Mouse (Mus musculus): ENCODE results near the gene Ehd1.

Gene Ehd1

DNA sequence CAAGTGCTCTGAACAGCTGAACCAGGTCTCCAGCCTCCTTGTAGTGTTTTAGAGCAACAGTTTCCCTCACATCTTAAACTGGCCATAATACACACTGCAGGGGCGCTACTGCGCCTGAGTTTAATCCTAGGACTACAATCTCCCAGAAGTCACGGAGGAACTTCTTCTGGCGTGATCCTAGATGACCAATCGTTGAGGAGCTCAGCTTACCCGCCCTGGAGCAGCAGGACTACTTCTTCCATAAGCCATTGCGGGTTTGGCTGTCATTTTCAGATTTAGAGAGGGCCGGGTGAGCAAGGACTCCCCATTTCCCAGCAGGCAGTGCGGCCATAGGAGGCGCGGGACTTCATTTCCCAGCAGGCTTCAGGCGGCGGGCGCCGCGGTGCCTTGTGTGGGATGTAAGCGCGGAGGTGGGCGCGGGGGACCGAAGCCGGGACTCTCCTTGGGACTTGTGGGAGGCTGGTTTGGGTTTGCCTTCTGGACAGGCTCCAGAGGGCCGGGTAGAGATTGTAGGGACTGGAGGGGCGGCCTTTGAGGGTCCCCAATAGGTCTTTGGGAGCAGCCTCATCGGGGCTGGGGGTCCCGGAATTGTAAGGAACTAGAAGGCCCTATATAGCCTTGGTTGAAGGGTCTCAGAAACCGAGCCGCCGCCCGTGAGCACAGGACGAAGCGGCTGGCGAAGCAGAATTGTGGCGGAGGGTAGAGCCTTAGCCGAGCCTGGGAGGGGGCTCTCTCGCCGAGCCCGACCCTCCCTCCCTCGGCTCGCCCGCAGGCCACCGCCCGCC, 58.3 kb downstream of the Ehd1 start, which contains the start of gene Men1:
Gene Men1, plus strand, starts transcription at position 307 of the 785 bp plus-strand sequence.
- CTCF ChIA-PET, result interaction anchor here (0.5 to 2.2 kb wide), 37 partner anchors 9 to 548 kb away, joined by 3 to 13 read pairs (median 4); partner anchors contain the start of genes Sf1 (in 2 of the 4), Arl2 (in 1 of the 4), Batf2 (in 1 of the 4) and Cdc42bpg (in 1 of the 4)
- POLR2A ChIA-PET, result interaction anchor here (0.5 to 27.3 kb wide), 82 partner anchors 8 to 1227 kb away, joined by 3 to 400 read pairs (median 4); partner anchors contain the start of genes Ehd1 (in 3 of the 4), Sf1 (in 3 of the 4), Cdc42bpg (in 2 of the 4) and Rasgrp2 (in 2 of the 4)

- ChIA-PET POLR2A (interaction anchor here in 3 of 4 experiments (0.6 to 27.3 kb wide), 26 partner anchors 8 to 1226 kb away, joined by 3 to 400 read pairs (median 4); partner anchors contain the start of genes Ehd1 (in 2 of the 3), Sf1 (in 2 of the 3), Pygm (in 1 of the 3) and Sac3d1 (in 1 of the 3)), CTCF (interaction anchor here in 3 of 4 experiments (0.7 to 2.2 kb wide), 9 partner anchors 13 to 549 kb away, joined by 3 to 9 read pairs (median 6); partner anchors contain the start of gene Sf1 (in 1 of the 3))
These were observed 58.9 kb downstream of the Ehd1 start for GRCm38 (mm10) chr19:6335458-6335827.

DNA sequence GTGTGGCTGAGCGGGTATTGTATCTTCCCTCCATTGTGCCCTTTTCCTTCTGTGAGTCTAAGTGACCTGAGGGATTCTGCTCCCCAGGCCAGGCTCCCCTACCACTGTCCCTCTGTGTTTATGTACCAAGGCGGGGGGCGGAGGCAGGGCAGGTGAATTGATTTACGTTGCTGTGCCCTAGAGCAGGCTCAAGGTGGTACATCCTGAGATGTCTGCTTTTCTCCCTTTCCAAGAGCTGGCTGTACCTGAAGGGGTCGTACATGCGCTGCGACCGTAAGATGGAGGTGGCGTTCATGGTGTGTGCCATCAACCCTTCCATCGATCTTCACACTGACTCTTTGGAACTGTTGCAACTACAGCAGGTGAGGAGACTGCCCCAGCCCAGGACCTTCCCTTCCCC, 60.4 kb downstream of the Ehd1 start:
- ChIA-PET POLR2A (interaction anchor here in 2 of 4 experiments (0.5 to 27.3 kb wide), 8 partner anchors 11 to 96 kb away, joined by 3 to 400 read pairs (median 5); partner anchors contain the start of gene Sf1 (in 2 of the 2)), CTCF (interaction anchor here in 2 of 4 experiments (0.7 to 1.4 kb wide), 6 partner anchors 14 to 849 kb away, joined by 3 to 5 read pairs (median 3); partner anchors contain the start of genes Mus81 (in 1 of the 2) and Sf1 (in 1 of the 2))

DNA sequence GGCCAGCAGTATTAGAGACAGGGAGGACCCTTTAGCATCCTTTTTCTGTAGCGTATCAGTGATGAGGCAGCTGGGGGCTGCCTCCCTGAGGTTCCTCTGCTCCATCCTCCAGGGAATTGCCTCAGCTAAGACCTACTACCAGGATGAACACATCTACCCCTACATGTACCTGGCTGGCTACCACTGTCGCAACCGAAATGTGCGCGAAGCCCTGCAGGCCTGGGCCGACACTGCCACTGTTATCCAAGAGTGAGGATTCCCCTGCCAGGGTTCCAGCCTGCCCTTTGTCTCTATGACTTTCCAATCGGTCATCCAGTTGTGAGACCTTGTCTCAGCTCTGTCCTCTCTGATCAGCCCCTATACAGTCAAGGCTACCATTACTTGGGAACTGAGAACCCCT, 61.6 kb downstream of the Ehd1 start:
- POLR2A ChIA-PET, result interaction anchor here in 2 of 4 experiments (0.8 to 27.3 kb wide), 6 partner anchors 8 to 88 kb away, joined by 3 to 400 read pairs (median 3); partner anchors contain the start of gene Sf1 (in 2 of the 2)
- CTCF ChIA-PET, result interaction anchor here in 1 of 4 experiments (1.0 kb wide), 1 partner anchor 551 kb away, joined by 3 read pairs; no protein-coding TSS in a partner anchor

DNA sequence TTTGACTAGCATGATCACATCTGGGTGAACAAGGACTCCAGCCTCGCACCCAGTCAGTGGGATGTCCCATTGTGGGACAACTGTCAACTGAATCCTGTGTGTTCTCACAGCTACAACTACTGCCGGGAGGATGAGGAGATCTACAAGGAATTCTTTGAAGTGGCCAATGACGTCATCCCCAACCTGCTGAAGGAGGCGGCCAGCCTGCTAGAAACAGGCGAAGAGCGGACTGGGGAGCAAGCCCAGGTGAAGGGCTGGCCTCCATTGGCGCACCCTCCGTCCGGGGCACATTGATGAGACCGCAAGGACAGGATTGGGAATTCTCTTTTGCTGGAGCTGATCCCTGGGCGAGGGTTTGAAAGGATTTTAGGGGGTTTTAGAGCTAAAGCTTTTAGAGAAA, 62.2 kb downstream of the Ehd1 start:
- ChIA-PET CTCF (interaction anchor here in 1 of 4 experiments (2.5 kb wide), 1 partner anchor 76 kb away, joined by 5 read pairs; no protein-coding TSS in a partner anchor), POLR2A (interaction anchor here in 2 of 4 experiments (0.8 to 27.3 kb wide), 4 partner anchors 9 to 33 kb away, joined by 3 to 400 read pairs (median 3); partner anchors contain the start of gene Sf1 (in 1 of the 2))

DNA sequence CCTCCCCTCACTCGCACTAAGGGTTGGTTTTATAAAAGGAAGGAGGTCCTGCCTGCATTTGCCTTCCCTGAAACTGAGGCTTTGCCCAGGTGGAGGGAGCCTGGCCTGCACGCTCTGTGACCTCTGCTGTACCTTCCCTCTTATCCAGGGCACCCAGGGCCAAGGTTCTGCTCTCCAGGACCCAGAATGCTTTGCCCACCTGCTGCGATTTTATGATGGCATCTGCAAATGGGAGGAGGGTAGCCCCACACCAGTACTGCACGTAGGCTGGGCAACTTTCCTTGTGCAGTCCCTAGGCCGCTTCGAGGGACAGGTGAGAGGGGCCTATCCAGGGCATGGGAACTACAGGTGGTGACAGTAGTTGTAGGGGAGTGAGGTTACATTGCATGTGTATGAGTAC, 62.7 kb downstream of the Ehd1 start:
- POLR2A ChIA-PET, result interaction anchor here in 2 of 4 experiments (0.9 to 27.3 kb wide), 13 partner anchors 22 to 516 kb away, joined by 3 to 400 read pairs (median 4); partner anchors contain the start of genes Sf1 (in 2 of the 2), Atg2a (in 1 of the 2), Capn1 (in 1 of the 2) and Ehd1 (in 1 of the 2)
- CTCF ChIA-PET, result interaction anchor here in 3 of 4 experiments (0.5 to 2.8 kb wide), 20 partner anchors 7 to 964 kb away, joined by 3 to 16 read pairs (median 4); partner anchors contain the start of genes Cdc42bpg (in 2 of the 3), Arl2 (in 1 of the 3), Gpha2 (in 1 of the 3) and Sf1 (in 1 of the 3)

DNA sequence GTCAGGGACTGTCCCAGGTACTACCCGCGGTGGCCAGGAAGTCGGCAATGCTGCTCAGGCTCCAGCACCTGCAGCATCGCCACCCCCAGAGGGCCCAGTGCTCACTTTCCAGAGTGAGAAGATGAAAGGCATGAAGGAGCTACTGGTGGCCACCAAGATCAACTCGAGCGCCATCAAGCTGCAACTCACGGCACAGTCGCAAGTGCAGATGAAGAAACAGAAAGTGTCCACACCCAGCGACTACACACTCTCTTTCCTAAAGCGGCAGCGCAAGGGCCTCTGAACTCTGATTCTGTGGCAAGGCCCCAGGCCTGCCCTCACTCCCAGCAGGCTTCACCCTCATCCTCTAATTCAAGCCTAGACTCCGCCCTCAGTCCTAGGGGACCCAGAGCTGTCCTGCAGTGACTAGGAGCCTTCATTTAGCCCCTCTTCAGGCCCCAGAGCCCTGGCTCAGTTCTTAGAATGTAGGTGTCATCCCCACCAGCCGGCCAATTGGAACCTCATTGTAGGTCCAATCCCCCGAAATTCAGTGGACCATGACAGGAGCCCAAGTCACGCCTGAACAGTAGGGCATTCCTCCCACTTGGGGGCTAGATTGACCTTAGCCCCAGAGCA, 63.5 kb downstream of the Ehd1 start:
- ChIA-PET CTCF (interaction anchor here (0.6 to 2.8 kb wide), 35 partner anchors 8 to 332 kb away, joined by 3 to 21 read pairs (median 4); partner anchors contain the start of genes Cdc42bpg (in 2 of the 4), Ehd1 (in 2 of the 4), Arl2 (in 1 of the 4) and Gpha2 (in 1 of the 4)), POLR2A (interaction anchor here in 3 of 4 experiments (0.7 to 27.3 kb wide), 28 partner anchors 8 to 651 kb away, joined by 3 to 400 read pairs (median 4); partner anchors contain the start of genes Sf1 (in 3 of the 3), Atg2a (in 1 of the 3), Capn1 (in 1 of the 3) and Cdc42bpg (in 1 of the 3))

DNA sequence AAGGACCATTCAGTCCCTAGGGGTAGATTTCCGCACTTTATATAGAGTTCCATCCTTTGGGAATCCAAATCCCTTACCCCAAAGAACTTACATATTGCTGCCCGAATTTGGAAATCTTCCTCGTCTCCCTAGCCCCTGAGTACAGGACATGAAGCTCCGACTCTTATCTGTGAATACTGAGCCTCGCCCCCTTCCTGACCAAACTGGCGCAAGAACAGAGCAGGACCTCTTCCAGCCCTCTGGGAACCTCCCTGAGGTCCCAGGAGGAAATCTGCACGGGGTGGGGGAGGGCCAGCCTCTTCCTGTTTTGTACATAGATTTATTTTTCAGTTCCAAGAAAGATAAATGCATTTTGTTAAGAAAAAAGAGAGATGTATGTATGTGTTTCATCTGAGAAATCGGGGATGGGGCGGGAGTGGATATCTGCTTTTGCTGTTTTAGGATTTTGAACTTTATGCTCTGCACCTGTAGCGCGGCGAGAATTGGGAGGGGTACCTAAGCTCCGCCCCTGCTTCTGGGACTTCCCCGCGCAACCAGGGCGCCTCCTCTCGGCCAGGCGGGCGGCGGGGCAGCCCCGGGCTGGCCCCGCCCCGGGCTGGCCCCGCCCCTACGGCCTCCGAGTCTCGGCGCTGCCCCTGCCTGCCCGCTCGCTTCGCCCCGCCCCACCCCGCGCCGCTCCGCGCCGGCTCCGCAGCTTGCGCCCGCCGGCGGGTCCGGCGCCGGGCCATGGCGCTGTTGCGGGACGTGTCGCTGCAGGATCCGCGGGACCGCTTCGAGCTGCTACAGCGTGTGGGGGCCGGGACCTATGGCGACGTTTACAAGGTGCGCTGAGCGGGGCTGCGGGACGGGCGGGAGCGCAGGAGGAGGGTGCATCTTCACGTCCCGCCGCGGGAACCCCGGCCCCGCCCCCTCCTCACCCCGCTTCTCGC, 64.3 kb downstream of the Ehd1 start, which contains the start of gene Map4k2:
Gene Map4k2, plus strand, starts transcription at position 612 of the 929 bp plus-strand sequence.
- CTCF ChIA-PET, result interaction anchor here (0.5 to 2.8 kb wide), 51 partner anchors 9 to 699 kb away, joined by 3 to 21 read pairs (median 4); partner anchors contain the start of genes Cdc42bpg (in 2 of the 4), Ehd1 (in 2 of the 4), Sf1 (in 2 of the 4) and Arl2 (in 1 of the 4)
- POLR2A ChIA-PET, result interaction anchor here (0.7 to 27.3 kb wide), 51 partner anchors 9 to 883 kb away, joined by 3 to 400 read pairs (median 4); partner anchors contain the start of genes Sf1 (in 4 of the 4), Arl2 (in 1 of the 4), Atg2a (in 1 of the 4) and Batf2 (in 1 of the 4)

- POLR2A ChIA-PET, result interaction anchor here (0.5 to 27.3 kb wide), 39 partner anchors 9 to 1816 kb away, joined by 3 to 400 read pairs (median 5); partner anchors contain the start of genes Sf1 (in 4 of the 4), Sac3d1 (in 2 of the 4), Arl2 (in 1 of the 4) and Atg2a (in 1 of the 4)
- CTCF ChIA-PET, result interaction anchor here (0.5 to 2.8 kb wide), 32 partner anchors 10 to 803 kb away, joined by 3 to 21 read pairs (median 4); partner anchors contain the start of genes Ehd1 (in 2 of the 4), Cdc42bpg (in 1 of the 4), Ppp1r14b (in 1 of the 4) and Sf1 (in 1 of the 4)
These were observed 65.0 kb downstream of the Ehd1 start for GRCm38 (mm10) chr19:6341453-6342077.

- POLR2A ChIA-PET, result interaction anchor here (0.5 to 27.3 kb wide), 11 partner anchors 7 to 65 kb away, joined by 3 to 400 read pairs (median 6); partner anchors contain the start of genes Sf1 (in 2 of the 4), Ehd1 (in 1 of the 4) and Men1 (in 1 of the 4)
- CTCF ChIA-PET, result interaction anchor here in 3 of 4 experiments (0.7 to 2.8 kb wide), 4 partner anchors 11 to 21 kb away, joined by 4 to 16 read pairs (median 4); partner anchors contain the start of gene Sf1 (in 1 of the 3)
These were observed 65.9 kb downstream of the Ehd1 start for GRCm38 (mm10) chr19:6342276-6342933.

DNA sequence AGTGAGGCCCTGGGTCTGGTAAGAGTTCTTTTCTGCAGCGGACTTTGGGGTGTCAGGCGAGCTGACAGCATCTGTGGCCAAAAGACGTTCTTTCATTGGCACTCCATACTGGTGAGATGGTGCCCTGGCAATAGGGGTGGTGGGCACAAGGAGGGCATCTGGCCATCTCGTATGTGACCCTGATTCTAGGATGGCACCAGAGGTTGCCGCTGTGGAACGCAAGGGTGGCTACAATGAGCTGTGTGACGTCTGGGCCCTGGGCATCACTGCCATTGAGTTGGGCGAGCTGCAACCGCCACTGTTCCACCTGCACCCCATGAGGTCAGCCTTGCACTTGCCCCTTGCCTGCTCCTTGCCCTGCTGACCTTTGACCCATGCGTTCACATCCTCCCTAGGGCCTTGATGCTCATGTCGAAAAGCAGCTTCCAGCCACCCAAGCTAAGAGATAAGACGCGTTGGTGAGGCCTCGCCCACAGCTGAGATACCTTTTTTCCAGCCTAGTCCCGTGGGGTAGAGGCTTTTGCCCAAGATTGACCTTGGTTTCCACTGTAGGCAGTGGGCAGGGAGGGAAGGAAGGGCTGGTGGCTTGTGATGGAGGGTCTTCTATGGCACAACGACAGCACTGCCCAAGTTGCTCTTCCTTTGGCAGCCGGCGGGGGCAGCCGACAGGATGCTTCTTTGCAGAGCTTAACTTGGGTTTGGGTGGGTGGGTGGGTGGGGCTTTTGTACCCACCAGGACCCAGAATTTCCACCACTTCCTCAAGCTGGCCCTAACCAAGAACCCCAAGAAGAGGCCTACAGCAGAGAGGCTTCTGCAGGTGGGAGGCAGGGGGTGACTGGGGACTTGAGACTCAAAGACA, 66.8 kb downstream of the Ehd1 start:
- POLR2A ChIA-PET, result interaction anchor here in 3 of 4 experiments (0.5 to 27.3 kb wide), 13 partner anchors 8 to 1415 kb away, joined by 3 to 400 read pairs (median 4); partner anchors contain the start of genes Sf1 (in 3 of the 3), Ehd1 (in 1 of the 3) and Men1 (in 1 of the 3)
- CTCF ChIA-PET, result interaction anchor here (0.6 to 1.6 kb wide), 9 partner anchors 9 to 636 kb away, joined by 3 to 5 read pairs (median 4); partner anchors contain the start of genes Men1 (in 2 of the 4), Cdc42ep2 (in 1 of the 4) and Sf1 (in 1 of the 4)

DNA sequence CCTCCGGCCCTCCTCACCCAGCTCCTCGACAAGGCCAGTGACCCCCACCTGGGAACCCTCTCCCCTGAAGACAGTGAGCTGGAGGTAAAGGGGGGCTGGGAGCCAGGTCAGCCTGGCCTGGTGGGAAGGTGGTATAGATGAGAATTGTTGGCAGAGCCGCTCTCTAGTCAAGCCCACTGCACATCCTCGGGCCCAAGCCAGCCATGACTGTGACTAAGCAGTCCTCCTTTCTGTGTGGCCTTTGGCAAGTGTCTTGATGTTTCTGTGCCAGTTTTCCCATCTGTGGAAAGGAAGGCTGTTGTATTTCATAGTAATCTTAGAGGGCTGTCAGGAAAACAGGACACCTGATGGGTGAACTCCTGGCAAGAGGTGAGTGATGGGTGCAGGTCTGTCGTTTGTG, 67.5 kb downstream of the Ehd1 start:
- POLR2A ChIA-PET, result interaction anchor here in 3 of 4 experiments (1.1 to 27.3 kb wide), 6 partner anchors 9 to 46 kb away, joined by 3 to 400 read pairs (median 5); partner anchors contain the start of genes Sf1 (in 3 of the 3) and Men1 (in 1 of the 3)
- CTCF ChIA-PET, result interaction anchor here in 3 of 4 experiments (0.6 to 1.6 kb wide), 7 partner anchors 9 to 636 kb away, joined by 3 to 5 read pairs (median 4); partner anchors contain the start of genes Men1 (in 2 of the 3), Cdc42ep2 (in 1 of the 3) and Sf1 (in 1 of the 3)

DNA sequence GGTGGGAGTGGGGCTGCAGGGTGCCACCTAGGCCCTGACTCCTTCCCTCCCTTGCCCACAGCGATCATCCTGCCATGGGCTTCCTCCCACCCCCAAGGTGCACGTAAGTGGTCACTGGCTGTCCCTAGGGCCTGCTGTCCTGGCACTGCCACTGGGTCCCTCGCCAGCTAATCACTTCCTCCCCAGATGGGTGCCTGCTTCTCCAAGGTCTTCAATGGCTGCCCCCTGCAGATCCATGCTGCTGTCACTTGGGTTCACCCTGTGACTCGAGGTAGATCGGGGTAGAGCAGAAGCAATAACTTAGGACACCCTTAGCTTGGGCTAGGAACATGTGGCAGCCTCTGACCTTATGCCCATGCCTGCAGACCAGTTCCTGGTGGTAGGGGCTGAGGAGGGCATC, 69.5 kb downstream of the Ehd1 start:
- ChIA-PET POLR2A (interaction anchor here in 3 of 4 experiments (0.6 to 27.3 kb wide), 5 partner anchors 15 to 288 kb away, joined by 3 to 400 read pairs (median 3); partner anchors contain the start of gene Sf1 (in 3 of the 3)), CTCF (no interaction called here)

Data from embryonic stem cell, embryonic (primary cell).